Comparison of ENCODE assay signal across 18 mouse cellular contexts in the genomic region with DNA sequence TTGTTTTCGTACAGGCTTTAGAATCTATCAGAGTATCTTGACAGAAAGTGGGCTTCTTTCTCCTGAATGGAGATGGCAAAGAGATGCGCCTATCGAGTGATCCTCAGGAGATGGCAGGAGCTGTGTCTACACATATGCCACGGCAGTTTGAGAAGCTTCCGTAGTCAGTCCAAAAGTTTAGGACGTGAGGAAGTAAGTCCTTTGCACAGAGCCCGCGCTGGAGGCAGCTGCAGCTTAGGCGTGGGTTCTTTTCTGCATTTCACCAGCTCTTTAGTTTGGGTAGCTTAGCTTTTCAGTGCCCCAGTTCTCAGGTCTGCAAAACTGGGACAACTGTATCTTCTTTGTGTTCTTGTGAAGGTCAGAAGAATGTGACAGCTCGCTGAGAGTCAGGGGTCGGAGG.
"Had no signal": no experiment of that assay in that cellular context is flagged by ENCODE, and none has a peak within 500 bp of the region (broad histone marks: within the 10 kb centered on the region; RNA-seq: fewer than 3 reads in every experiment).

No protein-coding gene starts in this region.

- H3K4me2 ChIP-seq: lung, embryonic 14.5 days; midbrain, embryonic 12.5 days; neural tube, embryonic 12.5 days; neural tube, embryonic 15.5 days had no signal

- ATAC-seq: midbrain, embryonic 16.5 days had no signal

- H3K27me3 ChIP-seq: midbrain, embryonic 12.5 days; neural tube, embryonic 12.5 days; neural tube, embryonic 15.5 days had no signal

- H3K36me3 ChIP-seq: midbrain, embryonic 10.5 days; midbrain, embryonic 12.5 days; neural tube, embryonic 12.5 days; neural tube, embryonic 15.5 days had no signal

- H3K4me1 ChIP-seq: midbrain, embryonic 12.5 days; neural tube, embryonic 12.5 days; neural tube, embryonic 15.5 days had no signal

- H3K4me3 ChIP-seq: midbrain, embryonic 10.5 days; midbrain, embryonic 12.5 days; myocyte; neural tube, embryonic 12.5 days; neural tube, embryonic 15.5 days had no signal

- DNase-seq: lung, adult 18-20 months; lung, embryonic 14.5 days; lung, postnatal 10 days; lung, postnatal 4 days; midbrain, embryonic 14.5 days; retina, postnatal 1 day; right cerebral cortex, postnatal 25 days; right cerebral cortex, postnatal 4 days; spleen, adult 18-20 months; thymus, adult 18-20 months; thymus, postnatal 14 days; thymus, postnatal 36 days had no signal

- H3K9ac ChIP-seq: lung, embryonic 14.5 days; midbrain, embryonic 12.5 days; neural tube, embryonic 12.5 days; neural tube, embryonic 15.5 days had no signal

- H3K27ac ChIP-seq: midbrain, embryonic 10.5 days; midbrain, embryonic 12.5 days; neural tube, embryonic 12.5 days; neural tube, embryonic 15.5 days had no signal

- H3K9me3 ChIP-seq: midbrain, embryonic 10.5 days; midbrain, embryonic 12.5 days; neural tube, embryonic 12.5 days; neural tube, embryonic 15.5 days had no signal
